Mouse (Mus musculus): ENCODE measurements around the gene Usp43.

DNA sequence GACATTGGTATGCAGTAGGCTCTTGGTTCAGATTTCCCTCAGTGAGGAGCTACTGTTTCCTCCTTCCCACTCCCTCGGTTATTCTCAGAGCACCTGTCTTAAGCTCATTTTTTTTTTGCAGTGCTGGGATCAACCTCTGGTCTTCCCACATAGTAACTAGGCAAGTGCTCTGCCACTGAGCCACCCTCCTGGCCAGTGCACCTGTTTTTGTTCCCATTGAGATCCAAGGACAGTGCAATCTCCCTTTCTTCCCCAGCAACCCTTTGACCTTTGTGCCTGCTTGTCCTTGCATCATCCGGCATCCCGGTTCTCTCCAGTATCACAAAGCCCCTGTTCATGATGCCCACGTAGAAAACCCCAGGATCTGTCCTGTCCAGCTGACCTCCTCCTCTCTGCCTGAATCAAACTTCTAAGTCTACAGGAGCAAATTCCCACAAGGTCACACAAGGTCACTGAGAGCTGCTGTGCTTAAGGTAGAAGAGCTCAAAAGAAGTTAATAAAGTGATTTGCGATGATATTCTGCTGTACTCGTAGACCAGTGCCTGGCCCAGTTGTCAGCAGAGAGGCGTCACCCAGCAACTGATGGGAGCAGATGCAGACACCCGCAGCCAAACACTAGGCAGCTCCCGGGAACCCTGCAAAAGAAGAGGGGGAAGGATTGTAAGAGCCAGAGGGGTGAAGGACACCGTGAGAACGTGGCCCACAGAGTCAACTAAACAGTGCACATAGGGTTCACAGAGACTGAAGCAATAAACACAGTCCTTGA is 114.9 kb downstream of the Usp43 start:
- no peak for TF ChIP-seq GATA1 (IDR thresholded peaks at IDR 0.05; ENCODE audit: low read length)
- no peak for TF ChIP-seq TAL1 (IDR thresholded peaks at IDR 0.05; ENCODE audit: low read length)

Data from erythroblast, embryonic 14.5 days (primary cell).